Mouse (Mus musculus) cerebellum, postnatal 14 days (tissue): ENCODE results near the gene Gm7694.

ENCODE experiments used
- DNase-seq, 2 experiments: peaks; one replicate each; pipeline ENCODE4 v3.0.0; 2021; ENCODE audit warnings: mixed read lengths in 2 of 2

The Gm7694 gene

GRCm38 (mm10) chr1:170277016-170277415 lies 29.1 kb downstream of the Gm7694 start, which contains the start of gene Sh2d1b1:
Gene Sh2d1b1 (plus strand): TSS chr1:170277320.
- DNase-seq, result no peak

- no peak for DNase-seq
Measured at GRCm38 (mm10) chr1:170273252-170273651, 32.9 kb downstream of the Gm7694 start.

GRCm38 (mm10) chr1:170270696-170271095 lies 35.4 kb downstream of the Gm7694 start:
- no peak for DNase-seq

DNA sequence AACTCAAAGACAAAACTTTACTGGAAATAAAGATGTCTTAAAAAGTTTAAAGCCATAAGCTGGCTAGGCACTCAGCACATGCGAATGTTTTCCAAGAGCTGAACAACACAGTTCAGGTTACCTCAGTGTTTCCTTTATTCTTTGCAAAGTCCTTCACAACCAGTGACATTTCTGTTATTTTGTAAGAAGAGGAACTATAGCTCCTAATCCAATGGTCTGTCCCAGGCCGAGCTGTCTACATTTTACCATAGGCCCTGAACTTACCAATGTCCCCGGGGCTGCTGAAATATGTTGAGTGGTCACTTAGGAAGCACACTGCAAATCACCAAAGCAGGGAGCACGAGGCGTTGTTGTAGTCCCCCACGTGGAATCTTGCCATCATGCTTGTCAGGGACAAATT lies 35.9 kb downstream of the Gm7694 start:
- DNase-seq, result no peak

DNA sequence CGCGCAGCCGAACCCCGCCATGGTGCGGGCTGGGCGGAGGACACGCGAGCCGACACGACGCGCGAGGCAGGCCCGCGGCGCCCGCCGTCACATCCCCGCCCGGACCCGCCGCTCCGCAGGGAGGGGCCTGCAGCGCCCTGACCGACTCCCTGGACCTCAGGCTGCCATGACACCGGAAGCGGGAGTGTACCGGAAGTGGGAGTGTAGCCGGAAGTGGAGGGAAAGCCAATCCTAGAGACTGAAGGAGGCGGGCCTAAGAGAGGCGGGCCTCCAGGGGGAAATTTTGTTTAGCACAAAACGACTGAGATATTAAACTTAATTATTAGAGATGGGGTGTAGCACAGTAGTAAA lies 50.6 kb downstream of the Gm7694 start:
- peak; percentile 86 to 88 for DNase-seq

GRCm38 (mm10) chr1:170254893-170255559 lies 51.1 kb downstream of the Gm7694 start:
- peak in 1 of 2 experiments; percentile 27 for DNase-seq
